Mouse (Mus musculus) thymus, postnatal 0 days (tissue): ENCODE data around the gene Rpl24. TPM values are rescaled to one million over a fixed set of nuclear protein-coding genes. Genes with fewer than 3 reads are reported as not detected.

Source experiments
- DNase-seq: peaks from one replicate; pipeline ENCODE4 v3.0.0-alpha.2; 2015; ENCODE audit warnings: low spot score
- polyA plus RNA-seq: library from polyadenylated mRNA; unstranded; fragments of >200 nt; fragmentation: Nextera tagmentation; extraction: Ambion mirVana; gene quantifications from 2 replicates; pipeline ENCODE4 v1.2.1, GENCODE M21; 2015

Gene Rpl24
- polyA plus RNA-seq, 1 experiment from 2014 or later = 1,051 TPM

DNA sequence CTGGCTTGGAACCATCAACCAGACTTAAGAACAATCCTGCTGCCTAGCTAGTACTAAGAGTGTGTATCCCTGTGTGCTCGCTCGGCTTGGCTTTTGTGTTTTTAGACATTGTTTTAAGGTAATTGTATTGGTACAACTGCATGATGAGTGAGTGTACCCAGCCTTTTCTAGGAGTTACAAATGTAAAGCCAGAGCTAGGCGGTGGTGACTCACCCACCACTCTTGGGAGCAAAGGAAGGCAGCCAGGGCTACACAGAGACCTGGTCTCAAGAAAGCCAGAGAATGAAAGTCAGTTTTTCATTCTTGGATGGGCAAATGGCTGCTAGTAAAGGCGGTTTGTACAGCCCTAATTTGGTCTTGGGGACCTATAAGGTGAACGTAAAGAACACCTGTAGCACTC lies 4.3 kb downstream of the Rpl24 start:
- no peak for DNase-seq

DNA sequence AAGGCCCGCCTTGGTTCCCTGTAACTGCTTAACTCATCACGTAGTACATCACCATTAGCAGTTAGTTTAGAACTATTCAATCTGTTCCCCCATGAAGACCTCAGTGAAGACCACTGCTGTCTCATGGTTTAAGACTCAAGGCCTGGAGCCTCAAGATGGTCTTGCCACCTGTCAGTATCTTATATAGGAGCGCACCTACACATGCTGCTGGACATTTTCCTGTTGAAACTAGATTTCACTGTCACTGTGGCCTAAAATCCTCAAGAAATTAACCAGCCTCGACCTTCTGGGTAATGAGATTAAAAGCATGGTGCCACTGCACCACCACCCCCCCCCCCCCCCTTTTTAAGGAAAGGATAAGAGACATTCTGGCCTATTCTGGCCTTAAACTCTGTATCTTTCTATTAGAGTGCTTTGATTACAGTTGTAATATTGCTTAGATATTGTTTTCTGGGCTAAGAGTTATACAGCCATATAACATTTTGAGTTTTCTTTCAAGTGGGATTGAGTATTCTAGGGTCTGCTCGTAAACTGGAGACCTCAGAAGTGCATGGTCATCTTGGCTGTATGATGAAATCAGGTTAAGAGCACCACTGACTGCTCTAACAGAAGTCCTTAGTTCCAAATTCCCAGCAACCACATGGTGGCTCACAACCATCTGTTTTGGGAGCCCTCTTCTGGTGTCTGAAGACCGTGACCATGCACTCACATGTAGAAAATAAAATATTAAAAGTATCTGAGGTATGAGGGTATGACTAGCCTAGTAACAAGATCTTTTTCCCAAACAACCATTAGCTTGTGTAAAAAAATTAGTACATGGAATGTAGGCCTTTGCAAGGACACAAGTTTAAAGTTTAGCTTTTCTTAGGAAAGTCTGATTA lies 5.9 kb downstream of the Rpl24 start:
- no peak for DNase-seq

DNA sequence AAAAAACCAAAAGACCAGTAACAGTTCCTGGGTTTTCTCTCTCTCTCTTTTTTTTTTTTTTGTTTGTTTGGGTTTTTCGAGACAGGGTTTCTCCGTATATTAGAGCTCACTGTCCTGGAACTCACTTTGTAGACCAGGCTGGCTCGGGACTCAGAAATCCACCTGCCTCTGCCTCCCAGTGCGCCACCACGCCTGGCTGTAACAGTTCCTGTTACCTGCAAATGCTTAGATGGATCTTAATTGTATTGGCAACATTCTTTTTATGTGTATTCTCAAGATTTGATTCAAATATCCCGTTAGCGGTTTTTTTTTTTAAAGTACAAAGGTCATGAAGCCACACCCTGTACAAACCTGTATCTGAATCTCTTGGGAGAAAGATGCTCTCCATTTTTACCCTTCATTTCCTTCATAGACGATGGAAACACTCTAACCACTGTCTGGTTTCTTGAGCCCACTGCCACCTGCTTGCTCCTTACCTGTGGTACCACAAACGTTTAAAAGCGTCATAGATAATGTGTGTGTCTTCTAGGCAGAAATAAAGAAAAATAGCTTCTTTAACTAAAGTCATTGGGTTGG lies 6.6 kb downstream of the Rpl24 start:
- DNase-seq = no peak

DNA sequence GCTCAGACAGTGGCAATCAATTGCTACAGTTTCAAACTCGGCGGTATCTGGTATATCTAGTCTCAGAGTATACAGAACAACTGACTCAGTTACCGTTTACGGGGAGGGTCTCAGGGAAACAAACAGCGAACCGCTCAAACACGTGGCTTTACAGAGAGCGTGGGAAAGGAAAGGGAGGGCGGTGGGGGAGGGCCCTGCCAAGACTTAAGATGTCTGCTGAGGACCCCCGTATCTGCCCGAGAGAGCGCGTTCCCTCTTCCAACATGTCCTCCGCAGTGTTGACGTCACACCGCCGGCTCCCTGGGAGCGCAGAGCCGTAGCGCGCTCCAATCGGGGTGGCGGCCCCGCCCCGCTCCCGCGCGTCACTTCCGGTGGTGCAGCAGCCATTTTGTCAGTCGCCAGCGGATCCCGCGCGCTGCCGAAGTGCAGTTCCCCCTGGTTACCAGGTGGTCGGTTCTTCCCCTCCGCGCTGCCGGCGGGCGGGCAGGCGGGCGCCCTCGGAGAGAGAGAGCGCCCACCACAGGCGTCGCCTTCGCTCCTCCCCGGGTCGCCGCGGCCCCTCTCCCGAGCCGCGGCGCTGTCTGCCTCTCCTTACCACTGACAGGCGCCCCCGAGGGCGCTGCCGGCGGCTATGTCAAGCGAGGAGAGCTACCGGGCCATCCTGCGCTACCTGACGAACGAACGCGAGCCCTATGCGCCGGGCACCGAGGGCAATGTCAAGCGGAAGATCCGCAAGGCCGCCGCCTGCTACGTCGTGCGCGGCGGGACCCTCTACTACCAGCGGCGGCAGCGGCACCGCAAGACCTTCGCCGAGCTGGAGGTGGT lies 7.6 kb downstream of the Rpl24 start, which contains the start of gene Zbtb11:
Gene Zbtb11 (plus strand): TSS at position 453 of the 825 bp plus-strand sequence.
- DNase-seq = peak; percentile 100

DNA sequence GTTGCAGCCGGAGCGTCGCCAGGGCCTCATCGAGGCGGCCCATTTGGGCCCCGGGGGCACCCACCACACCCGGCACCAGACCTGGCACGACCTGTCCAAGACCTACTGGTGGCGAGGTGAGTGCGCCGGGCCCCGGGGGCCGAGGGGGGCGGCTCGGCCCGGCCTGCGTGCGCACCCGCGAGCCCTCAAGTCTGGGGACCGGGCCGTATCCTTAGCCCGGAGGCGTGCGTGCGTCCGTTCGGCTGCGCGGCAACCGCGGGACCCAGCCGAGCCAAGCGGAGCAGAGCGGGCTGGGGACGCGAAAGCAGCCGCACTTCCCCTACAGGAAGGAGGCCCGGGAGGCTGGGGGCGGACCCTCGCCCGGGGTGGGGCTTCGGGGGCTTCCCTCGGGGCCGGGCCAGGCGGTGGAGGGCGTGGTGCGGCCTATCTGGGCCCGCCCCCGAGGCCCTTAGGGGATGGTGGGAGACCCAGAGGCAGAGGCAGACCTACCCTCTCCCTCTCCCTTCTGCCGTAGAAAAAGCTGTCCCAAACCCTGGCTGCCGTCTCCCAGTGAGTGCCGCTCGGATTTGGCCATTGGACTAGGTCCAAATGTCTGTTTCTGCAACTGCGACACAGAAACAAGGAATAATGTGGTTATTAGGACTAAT lies 8.3 kb downstream of the Rpl24 start:
- DNase-seq = peak; percentile 93

DNA sequence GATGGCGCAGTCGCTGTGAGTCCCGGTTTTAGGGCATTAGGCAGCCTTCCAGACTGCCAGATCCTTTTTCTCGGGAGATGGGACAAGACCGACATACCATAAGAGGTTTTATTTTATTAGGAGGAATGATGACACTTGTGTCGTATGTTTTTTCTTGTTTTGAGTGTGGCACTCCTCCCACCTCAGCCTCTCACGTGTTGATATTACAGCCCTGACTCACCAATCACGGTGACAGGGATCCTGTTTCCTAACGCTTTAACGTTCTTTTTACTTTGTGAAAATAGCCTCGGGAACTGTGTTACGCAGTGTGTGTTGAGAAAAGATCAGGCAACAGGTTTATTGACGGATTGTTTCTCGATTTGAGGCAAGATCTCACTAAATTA lies 8.8 kb downstream of the Rpl24 start:
- peak; percentile 10 for DNase-seq

DNA sequence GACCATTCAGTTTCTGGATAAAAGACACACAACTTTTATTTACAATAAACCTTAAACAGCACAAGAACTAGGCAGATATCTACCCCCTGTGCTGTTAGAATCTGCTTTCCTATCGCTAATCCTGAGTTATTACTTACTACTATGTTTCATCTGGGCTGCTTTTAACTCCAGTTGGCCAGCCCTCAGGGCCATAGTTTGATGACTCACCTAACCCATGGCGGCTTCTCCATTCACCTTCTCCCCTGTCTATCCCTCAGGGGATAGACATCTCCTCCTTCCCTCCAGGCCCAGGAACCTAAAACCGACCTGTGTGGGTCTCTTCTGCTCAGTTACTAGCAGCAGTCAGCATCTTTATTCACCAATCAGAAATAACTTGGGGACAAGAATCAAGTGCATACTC lies 19.9 kb downstream of the Rpl24 start:
- no peak for DNase-seq

DNA sequence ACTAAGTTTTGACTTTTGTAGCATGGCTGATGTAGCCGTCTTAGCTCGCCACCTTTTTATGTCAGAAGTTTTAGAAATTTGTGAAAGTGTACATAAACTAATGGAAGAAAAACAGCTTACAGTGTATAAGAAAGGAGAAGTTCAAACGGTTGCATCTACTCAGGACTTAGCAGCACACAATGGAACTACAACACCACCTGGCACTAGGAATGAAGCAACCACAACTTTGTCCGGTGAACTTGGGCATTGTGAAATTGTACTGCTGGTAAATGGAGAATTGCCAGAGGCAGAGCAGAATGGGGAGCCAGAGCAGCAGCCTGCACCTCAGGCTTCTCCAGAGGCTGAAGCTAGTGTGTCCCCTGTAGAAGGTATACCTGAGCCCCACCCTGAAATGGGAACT lies 24.2 kb downstream of the Rpl24 start:
- DNase-seq = no peak

DNA sequence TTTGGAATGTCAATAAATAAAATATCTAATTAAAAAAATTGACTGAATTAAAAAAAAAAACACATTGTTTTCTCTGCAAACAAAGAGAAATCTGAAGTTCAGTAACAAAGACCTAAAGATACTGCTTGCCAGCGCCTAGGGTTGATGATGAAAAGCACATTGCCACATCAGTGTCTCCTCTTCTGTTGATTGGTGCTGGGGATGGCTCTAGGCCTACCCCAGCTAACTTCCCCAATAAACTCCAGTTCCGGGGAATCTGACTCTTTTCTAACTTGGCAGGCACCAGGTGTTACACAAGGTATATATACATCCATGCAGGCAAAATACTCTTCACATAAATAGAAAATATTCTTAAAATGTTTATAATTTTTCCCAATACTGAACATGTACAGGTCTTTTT lies 28.2 kb downstream of the Rpl24 start:
- DNase-seq = no peak

DNA sequence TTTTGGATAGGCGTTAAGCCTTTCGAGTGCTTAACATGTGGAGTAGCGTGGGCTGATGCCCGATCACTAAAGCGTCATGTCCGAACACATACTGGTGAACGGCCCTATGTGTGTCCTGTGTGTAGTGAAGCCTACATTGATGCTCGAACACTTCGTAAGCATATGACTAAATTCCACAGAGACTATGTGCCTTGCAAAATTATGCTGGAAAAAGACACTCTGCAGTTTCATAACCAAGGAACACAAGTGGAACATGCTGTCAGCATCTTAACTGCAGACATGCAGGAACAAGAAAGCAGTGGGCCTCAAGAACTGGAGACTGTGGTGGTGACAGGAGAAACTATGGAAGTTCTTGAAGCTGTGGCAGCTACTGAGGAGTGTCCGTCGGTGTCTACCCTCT lies 40.7 kb downstream of the Rpl24 start:
- no peak for DNase-seq

DNA sequence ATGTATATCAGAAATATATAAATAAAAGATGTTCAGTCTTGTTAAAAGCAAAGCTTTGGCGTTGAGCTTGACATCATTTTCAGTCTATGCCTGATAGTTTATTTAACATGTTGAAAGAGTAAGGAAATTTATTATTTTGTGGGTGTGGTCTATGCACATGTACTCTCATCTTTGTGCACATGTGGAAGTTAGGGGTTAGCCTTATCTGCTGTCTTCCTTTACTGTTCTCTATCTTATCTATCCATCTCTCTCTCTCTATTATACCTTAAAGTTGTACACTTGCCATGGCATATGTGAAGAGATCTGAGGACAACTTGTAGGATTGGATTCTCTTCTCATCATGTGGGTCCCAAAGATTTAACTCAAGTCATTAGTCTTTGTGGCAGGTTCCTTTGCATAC lies 42.8 kb downstream of the Rpl24 start:
- DNase-seq = no peak

DNA sequence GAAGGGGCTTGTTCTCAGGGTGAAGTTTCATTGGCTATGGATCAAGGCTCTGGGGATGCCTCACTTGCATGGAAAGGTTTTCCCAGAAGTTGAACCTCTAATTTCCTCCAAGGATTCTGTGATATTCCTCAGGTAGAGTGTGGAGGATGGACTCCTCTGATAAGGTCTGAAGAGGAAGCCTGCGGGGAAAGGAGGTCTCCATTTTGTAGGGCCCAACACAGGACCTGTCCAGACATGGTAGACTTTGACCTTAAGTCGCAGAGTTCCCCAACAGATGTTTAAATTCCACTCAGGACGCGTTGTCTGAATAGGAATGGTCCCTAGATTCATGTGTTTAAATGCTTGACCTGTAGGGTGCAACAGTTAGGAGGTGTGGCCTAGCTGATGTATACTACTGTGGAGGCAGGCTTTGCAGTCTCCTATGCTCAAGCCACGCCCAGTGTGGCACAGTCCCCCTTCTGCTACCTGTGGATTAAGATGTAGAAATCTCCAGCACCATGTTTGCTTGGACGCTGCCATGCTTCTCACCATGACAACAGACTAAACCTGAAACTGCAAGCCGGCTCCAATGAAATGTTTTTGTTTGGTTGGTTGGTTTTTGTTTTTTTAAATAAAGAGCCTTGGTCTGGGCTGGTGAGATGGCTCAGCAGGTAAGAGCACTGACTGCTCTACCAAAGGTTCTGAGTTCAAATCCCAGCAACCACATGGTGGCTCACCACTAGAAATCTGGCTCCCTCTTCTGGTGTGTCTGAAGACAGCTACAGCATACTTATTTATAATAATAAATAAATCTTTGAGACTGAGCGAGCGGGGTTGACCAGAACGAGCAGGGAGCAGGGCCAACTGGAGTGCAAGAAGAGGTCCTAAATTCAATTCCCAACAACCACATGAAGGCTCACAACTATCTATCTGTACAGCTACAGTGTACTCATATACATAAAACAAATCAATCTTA lies 47.0 kb downstream of the Rpl24 start:
- DNase-seq = no peak

DNA sequence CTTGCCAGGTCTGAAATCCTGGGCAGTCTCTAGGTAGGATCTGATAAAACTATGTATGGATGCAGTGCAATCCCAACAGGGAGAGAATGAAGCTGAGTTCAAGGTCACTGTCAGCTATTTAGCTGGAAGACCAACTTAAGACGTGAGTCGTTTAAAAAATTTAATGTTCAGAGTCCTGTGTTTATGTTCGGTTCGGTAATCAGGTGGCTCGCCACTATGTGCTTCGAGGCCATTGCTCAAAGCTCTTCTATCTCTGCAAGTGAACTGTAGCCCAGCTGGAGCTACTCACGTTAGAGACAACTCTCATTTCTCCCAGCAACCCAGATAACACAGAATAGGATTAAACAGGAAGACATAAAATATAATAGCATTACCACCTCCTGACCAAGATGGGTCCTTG lies 48.0 kb downstream of the Rpl24 start:
- no peak for DNase-seq

DNA sequence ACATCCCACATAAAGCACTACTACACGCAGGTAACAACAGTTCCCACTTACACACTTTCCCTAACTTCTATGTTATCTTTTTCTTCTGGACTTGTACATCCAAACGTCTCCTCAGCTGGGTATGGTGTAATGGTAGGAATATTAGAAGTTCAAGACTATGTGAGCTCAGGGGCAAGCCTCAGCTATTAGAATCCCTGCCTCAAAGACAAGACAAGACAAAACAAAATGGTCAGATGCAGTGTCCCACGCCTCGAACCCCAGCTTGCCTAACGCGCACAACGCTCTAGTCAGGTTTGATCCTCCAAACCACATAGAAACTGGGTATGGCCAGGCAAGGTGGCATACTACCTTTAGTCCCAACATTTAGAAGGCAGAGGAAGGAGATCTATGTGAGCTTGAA lies 53.6 kb downstream of the Rpl24 start:
- no peak for DNase-seq

Other genes starting within 250 kb of the Rpl24 start
- 6.0 and 6.3 TPM in 2 replicates for gene Nfkbiz, start 127.4 kb upstream of the Rpl24 start, polyA plus RNA-seq
- gene Nxpe3, start 71.0 kb upstream of the Rpl24 start, polyA plus RNA-seq = 1.8 and 2.2 TPM in 2 replicates
- gene Cep97, start 31.4 kb upstream of the Rpl24 start, polyA plus RNA-seq = 46.4 and 52.7 TPM in 2 replicates
- 15.6 and 20.2 TPM in 2 replicates for gene Zbtb11, start 7.6 kb downstream of the Rpl24 start, polyA plus RNA-seq
- gene Pcnp, start 63.5 kb downstream of the Rpl24 start, polyA plus RNA-seq = 159 and 168 TPM in 2 replicates
- gene Trmt10c, start 71.5 kb downstream of the Rpl24 start, polyA plus RNA-seq = 40.1 and 41.0 TPM in 2 replicates
- gene Senp7, start 82.1 kb downstream of the Rpl24 start, polyA plus RNA-seq = 43.5 and 50.0 TPM in 2 replicates
- 0.25 and 0.37 TPM in 2 replicates for gene Impg2, start 238.0 kb downstream of the Rpl24 start, polyA plus RNA-seq